Mouse (Mus musculus) urinary bladder, postnatal 0 days (tissue): ENCODE measurements around the gene Fam129a. TPM values are rescaled to one million over a fixed set of nuclear protein-coding genes. Genes with fewer than 3 reads are reported as not detected.

ENCODE experiments used
- polyA plus RNA-seq: library from polyadenylated mRNA; unstranded; fragments of >200 nt; fragmentation: Nextera tagmentation; extraction: Ambion mirVana; gene quantifications from 2 replicates; pipeline ENCODE4 v1.2.1, GENCODE M21; 2015

The Fam129a gene
- 122 and 154 TPM in 2 replicates for polyA plus RNA-seq

DNA sequence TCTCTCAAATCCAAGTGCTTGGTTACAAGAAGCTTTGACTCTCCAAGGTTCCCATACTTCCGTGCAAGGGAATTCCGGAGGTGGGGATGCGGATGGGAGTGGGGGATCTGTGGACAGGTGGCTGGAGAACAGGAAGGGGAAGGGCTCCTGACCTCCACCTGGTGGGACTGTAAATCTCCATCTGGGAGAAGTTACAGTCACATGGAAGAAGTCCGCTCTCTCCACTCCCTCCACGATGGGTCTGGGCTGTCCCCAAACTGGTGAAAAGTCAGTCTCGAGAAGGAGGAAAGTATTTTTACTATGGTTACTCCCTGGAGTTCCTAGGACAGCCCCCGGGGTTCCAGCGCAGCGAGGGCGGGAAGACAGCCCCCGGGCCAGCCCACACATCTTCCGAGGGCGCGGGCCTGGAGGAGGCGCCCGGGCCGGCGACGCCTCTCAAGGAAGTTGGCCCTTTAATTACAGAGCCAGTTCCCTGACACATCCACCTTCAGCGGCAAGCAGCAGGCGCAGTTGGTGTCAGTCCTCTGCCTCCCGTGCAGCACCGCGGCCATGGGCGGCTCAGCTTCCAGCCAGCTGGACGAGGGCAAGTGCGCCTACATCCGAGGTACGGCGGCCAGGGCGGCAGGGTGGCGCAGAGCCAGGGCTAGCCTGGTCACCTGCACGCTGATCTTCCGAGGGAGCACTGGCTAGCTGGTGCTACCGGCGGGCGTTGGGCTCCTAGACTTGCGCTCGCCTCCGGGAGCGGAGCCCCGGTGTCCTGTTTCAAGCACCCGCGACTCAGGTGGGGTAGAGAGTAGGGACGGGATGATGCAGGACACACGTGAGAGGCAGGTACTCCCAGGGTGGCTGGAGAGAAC is at the start of gene Fam129a:
Fam129a (plus strand) TSS at position 206 of the 857 bp plus-strand sequence.

DNA sequence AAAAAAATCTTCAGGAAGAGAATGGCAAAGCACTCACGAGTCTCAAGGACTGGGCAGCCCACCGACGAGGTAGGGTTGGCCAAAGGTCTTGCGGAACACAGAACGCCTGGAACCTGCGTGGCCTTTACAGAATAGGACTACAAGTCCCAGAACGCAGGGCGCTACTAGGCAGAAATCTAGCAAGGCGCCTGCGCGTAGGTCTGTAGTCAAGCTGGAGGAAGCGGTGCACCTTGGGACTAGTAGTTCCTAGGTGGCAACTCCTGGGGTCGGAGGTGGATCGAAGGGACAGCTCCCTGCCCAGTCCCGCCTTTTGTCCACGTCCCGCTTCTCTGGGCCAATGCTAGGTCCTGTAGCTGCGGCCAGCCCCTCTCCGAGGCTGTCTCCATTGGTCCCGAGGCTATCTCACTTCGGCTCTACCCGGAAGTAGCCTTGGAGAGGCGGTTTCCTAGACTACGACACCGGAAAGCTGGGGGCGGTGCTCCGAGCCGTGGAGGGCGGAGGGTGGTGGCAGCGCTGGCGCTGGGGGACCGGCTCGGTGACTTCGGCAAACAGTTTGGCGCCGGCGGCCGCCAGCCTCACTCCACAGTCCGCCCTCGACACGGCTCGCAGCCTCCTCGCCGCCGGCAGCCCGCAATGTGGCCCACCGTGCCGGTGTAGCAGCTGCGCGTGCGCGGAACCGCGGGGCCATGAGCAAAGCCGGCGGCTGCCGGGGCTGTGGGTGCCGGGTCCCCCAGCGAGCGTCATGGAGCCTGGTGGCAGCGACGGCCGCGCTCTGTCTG is 184.1 kb downstream of the Fam129a start, which contains the start of gene Edem3:
Edem3 (plus strand) TSS at position 491 of the 779 bp plus-strand sequence.

Other genes with a start within 250 kb of the Fam129a start
- gene Ivns1abp, start 226.7 kb upstream of the Fam129a start, polyA plus RNA-seq, result 52.3 and 58.8 TPM in 2 replicates
- gene Swt1, start 142.7 kb upstream of the Fam129a start, polyA plus RNA-seq, result 13.2 and 22.7 TPM in 2 replicates
- gene Trmt1l, start 142.6 kb upstream of the Fam129a start, polyA plus RNA-seq, result 16.0 and 18.2 TPM in 2 replicates
- 37.7 and 47.3 TPM in 2 replicates for gene Rnf2, start 70.2 kb upstream of the Fam129a start, polyA plus RNA-seq
- 6.8 and 8.3 TPM in 2 replicates for gene Edem3, start 184.2 kb downstream of the Fam129a start, polyA plus RNA-seq